Mouse (Mus musculus) c-Kit-positive CD71-positive TER-119-negative erythroid progenitor cells, embryonic 14.5 days (primary cell): Measurements from ENCODE around the gene Stk4.

Experiments used
- DNase-seq: peaks from one replicate; pipeline ENCODE4 v3.0.0-alpha.2; 2013; ENCODE audit warnings: low read depth

Gene Stk4

DNA sequence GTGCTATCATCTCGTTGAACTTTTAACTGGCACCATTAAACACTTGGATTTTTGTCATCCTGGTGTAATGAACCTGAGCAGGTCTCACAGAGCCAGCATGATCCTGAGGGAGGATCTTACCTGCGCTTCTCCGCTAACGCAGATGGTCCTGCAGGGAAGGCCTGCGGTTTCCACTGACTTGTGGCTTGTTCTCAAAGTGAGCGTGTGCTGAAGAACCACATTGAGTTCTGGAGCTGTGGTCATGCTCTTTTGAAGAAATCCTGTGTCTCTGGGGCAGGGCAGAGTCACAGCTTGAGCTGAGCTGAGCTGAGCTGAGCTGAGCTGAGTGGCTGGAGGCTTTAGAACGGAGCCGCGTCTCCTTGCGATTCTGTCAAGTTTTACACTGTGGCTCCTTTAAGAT, 11.5 kb downstream of the Stk4 start:
- DNase-seq: no peak

DNA sequence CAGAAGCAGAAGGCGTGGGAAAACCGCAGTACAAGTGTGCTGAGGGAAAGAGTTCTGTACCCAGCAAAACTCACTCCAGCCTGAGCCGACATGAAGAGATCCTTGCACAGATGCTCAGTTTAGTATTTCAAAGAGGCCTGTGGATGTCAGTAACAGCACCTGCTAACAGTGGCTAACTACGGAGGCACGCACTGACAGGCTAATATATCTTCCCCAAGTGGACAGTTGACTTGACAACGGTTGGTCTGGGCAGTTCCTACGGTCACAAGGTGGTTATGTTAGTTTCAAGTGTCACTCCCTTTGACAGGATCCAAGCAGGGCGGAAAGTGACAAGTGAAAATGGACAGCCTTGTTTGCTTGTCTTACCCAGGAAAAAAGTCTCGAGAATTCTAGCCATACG, 12.1 kb downstream of the Stk4 start:
- no peak for DNase-seq

DNA sequence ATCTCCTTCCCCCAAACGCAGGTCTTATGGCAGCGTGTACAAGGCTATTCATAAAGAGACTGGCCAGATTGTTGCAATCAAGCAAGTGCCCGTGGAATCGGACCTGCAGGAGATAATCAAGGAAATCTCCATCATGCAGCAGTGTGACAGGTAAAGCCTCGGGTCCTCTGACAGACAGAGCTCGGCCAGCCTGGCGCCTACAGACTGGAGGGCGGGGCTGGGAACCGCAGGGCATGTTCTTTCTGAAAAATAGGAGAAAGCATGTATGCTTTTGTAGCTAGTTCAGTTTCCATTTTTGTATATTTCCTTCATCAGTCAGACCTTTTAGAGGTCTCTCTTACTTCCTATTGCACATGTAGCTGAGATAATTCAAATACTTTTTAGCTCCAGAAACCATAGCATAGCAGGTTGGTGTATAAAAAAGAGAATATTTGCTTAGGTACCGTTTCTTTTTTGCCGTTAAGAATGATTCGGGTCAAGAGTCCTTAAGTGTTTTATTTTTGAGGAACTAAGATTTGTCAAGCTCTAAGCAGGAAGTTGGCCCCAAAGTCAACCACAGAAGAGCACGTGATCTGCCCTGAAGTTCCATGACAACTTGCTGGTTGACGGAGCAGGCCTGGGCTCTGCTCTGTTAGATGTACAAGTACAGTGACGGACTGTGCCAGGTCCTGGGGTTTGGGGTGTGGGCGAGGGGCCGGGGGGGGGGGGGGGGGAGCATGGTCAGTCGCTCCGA, 13.7 kb downstream of the Stk4 start:
- DNase-seq: no peak

DNA sequence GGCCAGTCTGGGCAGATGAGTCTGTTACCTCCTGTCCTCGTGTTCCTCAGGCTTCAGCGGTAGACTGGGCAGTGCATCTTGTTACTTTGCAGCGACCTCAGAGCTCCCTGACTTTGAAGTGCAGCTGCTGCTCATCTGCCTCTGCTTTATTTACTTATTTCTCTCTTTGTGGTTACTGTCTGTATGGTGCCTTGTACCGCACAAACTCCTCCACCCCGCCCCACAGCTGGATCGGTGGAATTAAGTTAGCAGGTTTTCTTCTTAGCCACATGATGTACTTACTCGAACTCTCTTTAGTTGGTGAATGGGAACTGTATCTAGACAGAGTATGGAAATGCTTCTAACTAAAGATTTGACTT, 14.2 kb downstream of the Stk4 start:
- DNase-seq: no peak

DNA sequence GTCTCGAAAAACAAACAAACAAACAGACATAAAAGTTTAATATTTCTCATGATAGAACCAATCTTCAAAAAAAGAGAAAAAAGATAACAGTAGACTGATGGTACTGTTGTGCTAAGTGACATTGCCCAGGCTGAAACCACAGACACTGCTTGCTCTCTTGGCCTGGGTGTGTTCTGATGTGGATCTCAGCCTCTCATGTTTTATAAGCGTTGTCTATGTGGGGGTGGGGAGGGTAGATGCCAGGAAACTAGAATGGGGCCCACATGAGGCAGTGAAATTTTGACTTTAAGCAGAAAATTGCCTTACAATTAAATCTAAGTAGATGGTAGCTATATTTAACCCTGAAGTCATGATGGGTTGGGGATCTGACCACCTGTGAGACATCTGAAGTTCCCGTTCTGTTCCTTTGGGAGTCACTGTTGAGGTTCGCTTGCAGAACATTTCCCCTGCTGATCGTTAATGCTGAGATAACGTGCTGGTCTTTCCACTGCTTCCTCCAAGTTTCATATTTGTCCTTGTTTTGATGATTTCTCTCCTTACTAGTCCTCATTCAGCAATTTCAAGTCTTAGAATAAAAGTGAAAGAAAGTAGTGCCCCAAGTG, 17.4 kb downstream of the Stk4 start:
- no peak for DNase-seq

DNA sequence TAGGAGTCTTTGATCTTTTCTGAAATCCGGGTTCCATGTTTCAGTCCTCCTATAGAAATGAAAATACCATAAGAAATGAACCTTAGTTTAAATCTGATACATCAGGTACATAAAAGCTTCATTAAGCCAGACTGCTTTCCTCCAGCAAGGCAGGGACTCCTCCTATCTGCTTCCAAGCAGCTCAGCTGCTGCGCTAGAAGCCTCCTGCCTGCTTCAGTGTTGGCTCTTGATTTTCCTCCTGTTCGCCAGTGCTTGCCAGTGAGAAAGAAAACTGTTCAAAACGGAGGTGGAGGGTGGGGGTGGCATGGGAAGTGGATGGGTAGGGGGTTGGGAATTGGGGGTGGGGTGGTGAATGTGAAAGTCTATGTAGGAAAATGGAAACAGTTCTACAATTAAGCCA, 19.4 kb downstream of the Stk4 start:
- no peak for DNase-seq

DNA sequence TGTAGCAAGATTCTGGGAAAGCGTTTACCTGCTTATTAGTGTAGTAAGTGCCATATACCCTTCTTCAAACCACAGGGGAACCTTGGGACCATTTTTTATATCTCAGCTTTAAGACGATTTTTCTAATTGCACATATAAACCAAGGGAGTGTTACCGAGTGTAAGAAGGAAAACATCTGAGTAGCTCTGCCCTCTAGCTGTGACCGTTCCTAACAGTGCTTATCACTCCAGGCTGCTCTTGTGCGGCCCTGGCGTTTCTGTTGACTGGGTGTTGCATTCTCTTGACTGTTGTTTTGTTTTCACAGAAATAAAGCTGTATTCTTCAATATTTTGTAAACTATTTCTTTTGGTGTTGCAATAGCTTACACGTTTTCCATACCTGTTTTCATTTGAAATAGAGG, 24.0 kb downstream of the Stk4 start:
- DNase-seq: no peak

DNA sequence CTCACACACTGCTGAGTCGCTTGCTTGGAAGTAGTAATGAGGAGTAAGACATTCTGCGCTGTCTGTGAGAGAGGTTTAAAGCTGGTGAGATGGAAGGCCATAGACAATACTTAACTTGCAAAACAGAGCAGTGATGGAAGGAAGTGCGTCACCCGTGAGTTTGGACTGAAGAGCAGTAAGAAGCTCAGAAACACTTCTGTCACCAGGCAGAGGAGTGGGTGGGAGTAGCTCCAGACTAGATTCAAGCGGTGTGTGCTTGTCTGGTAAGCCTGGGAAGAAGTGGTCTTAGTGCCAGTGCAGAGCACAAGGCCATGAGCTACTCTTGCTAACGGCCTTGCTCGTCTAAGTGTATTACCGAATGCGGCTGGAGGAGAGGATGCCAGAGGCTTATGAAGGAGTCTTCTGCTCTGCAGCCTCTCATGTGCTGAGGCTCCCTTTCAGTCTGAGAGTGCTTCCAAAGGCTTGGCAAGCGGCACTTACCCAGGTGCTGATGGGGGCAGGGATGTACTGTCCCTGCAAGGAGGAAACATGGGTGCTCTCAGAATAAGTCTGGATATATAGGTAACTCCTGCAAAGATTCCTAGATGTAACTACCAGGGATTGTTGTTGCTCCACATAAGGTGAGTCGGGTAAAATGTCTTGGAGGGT, 28.6 kb downstream of the Stk4 start:
- no peak for DNase-seq

DNA sequence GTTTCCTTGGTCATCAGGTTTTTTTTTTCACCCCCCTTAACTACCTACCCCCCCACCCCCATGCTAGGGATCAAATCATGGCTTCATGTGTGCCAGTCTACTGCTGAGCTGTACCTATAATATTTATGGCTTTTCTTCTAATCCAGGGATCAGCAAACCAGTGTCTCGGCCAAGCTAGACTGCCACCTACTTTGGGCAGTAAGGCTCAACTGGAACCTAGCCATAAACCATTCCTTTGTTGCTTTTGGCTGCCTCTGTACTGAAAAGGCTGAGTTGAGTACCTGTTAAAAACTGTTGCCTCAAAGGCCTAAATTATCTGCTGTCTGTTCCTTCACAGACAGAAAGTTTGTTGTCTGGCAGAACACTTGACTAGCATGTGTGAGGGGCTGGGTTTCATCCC, 31.8 kb downstream of the Stk4 start:
- no peak for DNase-seq

DNA sequence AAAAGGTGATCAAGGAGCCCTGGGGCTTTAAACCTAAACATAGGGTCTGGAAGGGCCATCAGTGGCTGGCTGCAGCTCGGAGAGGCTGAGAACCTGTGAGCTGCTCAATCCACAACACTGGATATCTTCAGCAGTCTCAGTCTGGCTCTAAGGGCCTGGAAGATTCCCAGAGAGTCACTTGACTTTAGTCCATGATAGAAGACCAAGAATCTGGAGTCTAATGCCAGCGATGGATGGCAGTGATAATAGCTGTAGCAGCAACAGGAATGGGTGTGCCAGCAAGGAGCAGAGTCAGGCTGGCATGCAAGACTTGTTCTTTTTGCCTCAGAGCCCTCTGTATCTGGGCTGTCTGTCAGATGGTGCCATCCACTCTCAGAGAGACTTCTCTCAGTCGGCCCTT, 32.2 kb downstream of the Stk4 start:
- no peak for DNase-seq

DNA sequence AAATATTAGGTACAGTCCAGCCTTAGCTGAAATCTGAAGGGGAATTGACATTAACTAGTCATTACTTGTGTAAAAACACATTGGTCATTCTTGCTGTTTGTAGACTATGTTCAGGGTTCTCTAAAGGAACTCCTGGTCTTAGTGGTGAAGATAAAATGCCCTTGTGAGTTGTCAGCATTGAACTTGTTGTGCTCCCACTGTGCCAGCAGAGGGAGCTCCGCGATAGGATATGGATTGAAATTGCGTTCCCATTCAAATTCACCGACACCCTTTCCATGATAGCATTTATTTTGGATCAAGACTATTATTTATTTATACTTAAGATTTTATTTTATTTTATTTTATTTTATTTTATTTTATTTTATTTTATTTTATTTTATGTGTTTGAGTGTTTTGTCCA, 33.4 kb downstream of the Stk4 start:
- DNase-seq: peak; percentile 45

DNA sequence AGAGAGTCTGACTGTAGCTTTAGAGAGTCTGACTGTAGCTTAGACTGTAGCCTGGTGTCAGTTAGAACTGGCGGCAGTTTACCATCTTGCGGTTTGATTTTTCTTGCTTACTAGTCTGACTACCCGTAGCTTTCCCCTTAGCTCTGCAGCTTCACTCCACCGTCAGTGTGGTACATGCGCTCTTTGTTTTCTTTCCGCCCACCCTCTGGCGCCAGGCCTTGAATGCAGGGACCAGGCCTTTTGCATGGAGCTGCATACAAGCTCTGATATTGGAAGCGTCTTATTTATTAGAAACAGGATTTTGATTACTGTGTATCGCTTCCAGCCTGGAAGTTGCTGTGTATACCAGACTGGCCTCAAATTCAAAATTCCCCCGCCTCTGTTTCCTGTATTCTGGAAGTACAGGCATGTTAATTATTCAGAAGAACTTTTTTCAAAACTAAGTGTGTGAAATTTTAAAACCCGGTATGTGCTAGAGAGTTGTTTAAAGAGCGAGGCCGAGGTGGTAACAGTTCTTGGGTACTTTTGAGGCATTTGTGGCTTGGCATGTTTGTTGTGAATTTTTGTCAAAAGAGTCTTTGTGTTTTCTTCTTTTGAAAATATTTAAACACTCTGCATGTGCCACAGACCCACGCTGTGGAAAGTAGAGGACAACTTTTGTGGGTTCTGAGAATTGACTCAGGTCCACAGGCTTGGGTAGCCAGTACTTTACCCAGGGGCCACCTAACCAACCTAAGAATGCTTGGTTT, 36.3 kb downstream of the Stk4 start:
- no peak for DNase-seq

DNA sequence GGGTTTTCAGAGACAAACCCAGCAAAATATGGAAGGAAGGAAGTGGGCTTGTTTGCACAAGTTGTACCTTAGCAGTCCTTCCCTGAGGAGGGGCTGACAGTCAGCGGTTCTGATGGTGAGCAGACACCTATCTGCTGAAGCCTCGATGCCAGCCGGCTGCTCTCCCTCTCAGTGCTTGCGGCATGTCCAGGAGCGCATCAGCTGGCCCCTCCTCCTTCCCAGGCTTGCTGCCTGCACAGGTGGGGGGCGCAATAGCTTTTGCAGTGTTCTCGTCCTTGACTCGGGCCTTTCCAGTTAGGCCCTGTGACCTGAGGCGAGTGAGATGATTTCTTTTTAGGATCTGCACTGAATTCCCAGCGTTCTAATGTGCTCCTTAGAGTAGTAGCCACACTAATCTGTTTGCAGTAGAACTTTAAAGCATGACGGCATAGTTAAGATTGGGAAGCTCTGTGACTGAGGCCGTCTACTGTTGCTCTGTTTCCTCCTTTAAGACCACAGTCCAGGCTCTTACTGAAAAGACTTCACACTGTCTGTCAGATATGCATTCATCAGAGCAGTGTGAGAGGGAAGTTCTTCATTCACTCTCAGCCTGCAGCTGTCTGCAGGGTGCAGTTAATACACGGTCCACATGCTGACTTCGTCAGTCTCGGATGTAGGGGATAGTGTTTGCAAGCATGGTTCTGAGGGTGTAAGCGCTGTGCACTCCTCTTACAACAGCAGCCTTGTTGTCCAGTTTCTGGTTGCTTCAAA, 37.2 kb downstream of the Stk4 start:
- no peak for DNase-seq

DNA sequence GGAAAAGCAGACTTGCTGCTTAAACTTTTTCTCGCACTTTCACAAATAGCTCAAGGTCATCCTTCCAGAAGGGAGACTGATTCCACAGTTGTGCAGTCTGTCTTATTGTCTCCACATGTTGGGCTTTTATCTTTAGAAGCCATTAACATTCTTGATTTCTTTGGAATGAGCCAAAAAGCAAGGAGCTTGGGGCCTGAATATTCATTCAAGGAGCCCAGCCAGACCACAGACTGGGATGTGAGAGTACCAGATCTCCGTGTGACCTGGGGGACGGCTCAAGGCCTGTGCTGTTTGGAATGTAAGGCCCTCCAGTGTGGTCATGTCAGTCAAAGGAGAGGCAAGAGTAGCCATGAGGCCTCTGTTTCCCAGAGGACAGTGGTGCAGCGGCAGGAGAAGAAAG, 38.4 kb downstream of the Stk4 start:
- DNase-seq: no peak

DNA sequence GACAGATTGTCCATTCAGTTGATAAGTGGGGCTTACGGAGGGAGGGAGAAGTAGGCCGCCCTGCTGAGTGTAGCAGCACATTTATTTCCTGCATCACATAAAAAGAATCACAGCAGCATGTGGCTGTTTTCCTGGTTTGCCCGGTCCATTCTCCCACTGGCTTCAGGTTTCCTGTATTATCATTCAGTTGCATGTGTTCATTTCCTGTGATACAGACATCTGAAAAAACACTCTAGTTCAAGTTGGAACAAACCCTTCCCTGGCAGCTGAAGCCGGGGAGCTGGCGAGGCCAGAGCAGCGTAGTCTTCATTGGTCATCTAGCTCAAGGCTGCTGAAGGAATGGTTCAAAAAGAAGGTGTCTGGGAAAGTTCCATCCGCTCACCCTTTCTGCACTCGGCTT, 41.4 kb downstream of the Stk4 start:
- DNase-seq: no peak

DNA sequence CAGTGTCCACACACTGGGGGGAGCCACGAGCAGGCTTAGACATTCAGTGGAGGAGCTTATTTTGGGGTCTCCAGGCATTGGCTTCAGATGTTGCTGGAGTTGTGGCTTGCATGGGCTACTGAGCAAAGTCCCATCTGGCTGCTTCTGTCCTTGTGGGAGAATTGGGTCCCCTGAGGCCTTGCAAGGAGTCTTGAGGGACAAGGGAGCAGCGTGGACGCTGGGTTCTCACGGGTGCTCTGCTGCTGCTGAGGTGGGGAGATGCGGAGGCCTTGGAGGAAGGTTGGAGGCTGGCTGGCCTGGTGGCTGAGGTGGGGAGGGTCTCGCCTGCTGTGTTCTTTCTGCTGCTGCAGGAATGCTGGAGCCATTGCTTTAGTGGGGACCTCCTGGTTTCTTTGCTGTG, 43.9 kb downstream of the Stk4 start:
- DNase-seq: no peak

DNA sequence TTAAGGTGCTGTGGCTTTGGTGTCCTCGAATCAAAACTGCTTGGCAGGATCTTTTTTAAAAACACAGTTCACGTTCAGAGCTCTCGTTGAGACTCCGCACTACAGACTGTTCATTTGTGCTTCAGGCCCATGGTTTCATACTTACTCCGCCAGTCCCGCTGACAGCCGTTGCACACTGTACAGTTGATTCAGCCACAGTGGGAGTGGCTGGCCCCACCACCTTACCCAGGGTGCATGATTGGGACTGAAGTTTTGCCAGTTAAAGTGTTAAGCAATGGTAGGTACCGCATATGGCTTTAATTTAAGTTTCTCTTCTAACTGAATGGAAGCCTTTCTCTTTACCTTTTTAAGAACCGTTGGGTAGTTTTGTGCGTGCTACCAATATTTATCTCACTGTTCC, 45.4 kb downstream of the Stk4 start:
- no peak for DNase-seq

DNA sequence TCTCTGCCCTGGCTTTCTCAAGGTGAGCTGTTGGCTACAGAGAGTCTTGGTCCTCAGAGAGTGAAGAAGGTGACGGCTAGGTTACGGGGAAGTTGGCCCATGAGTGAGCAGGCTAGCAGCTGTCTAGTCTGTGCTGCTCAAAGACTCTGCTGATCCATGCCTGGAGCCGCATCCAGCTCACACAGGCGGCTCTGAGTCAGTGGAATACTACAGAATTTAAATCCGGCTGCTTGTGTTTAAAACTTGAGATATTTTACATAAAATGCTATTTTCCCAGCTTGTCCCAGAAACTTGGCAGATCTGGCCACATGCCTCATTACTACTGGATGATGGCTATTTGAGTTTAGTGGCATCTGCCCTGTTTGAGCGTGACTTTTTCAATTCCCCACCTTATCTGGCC, 49.4 kb downstream of the Stk4 start:
- DNase-seq: no peak

DNA sequence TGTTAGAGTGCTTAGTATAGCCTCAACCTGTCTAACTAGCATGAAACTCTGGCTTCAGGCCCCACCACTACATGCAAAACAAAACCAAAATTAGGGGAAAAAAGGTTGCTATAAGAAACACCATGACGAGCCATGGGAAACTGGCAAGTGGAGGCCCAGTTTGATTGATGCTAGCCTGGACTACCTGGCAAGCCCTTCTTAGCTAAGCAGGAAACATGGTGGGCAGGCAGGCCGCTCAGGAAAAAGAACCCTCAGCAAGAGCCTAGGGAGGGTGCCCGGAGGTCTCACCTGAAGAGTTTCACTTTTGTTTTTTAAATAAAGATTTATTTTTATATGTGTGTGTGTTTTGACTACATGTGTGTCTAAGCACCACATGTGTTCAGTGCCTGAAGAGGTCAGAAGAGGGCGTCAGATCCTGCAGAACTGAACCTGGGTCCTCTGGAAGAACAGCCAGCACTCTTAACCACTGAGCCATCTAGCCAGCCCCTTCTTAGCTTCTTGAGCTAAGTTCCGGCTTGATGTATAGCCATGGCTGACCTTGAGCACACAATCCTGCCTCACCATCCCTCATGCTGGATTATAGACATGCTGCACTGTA, 53.1 kb downstream of the Stk4 start:
- DNase-seq: no peak

DNA sequence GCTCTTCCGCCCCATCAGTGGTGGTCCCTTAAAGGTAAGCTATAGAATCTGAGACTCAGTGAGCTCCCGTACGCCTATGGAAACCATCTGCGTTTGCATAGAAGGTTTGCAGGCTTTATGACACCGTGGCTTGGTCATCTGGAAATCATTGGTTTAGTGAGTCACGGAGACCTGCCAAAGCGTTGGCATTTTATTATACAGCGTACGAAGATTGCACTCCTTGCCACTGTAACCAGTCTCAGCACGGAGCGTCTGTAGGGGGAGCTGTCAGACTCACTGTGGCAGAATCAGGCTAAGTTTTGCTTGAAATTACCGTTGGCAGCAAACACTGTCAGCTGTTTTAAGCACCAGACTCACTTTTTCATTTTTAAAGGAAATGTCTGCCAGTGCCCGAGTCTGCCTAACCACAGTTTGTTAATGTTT, 56.4 kb downstream of the Stk4 start:
- no peak for DNase-seq

DNA sequence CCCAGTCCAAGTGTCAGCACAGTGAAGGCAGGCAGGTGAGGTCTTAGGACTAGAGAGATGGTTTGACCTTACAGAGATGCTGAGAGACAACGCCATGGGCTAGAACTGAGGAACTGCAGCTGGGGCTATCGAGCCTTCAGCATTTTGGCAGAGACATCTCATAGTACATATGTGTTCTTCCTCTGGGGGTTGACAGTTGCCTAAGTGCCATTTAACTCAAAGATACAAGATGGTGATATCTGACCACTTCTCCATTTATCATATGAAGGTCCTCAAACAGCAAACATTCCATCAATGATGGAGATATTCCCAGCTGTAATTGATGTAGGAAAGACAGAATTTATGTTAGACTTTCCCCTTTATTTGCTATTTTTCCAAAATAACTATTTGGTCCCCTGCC, 57.2 kb downstream of the Stk4 start:
- DNase-seq: no peak
